Mouse (Mus musculus) yolk sac, embryonic 10.5 days (tissue): ENCODE data around the gene Sdhb.

Experiments used
- DNase-seq: peaks from one replicate; pipeline ENCODE4 v3.0.0-alpha.2; 2017; ENCODE audit warnings: low spot score

Sdhb gene

DNA sequence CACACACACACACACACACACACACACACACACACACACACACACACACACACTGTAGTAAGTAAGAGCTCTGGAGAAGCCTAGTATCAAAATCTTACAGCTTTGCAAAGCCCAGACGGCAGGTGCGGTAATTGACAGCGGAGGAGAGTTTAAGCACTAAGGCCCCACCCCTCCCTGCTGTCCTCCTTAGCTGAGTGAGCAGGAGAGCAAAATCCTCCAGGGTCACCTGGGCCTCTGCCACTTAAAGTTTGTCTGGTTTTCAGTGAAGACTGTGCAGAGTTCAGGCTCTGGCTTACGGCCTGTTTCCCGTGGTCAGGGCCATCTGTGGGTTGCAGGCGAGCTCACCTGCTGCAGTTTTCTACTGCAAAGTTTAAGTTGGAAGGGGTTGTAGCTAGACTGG lies 12.5 kb upstream of the Sdhb start:
- no peak for DNase-seq

DNA sequence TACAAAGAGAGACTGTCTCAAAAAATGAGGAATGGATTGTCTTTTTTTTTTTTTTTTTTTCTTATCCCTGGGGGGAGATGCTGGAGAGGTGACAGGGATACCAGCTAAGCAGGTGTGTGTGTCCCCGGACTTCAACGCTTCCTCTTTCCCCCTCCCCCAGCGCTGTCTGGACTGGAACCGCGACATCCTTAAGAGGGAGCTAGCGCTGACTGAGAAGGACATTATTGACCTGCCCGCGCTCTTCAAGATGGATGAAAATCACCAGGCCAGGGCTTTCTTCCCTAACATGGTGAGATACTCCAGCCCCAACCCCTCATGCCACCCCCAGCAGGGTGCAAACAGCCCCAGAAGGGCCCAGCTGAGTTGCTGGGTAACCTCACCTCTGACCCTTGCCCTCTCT lies 12.0 kb upstream of the Sdhb start:
- DNase-seq: no peak

DNA sequence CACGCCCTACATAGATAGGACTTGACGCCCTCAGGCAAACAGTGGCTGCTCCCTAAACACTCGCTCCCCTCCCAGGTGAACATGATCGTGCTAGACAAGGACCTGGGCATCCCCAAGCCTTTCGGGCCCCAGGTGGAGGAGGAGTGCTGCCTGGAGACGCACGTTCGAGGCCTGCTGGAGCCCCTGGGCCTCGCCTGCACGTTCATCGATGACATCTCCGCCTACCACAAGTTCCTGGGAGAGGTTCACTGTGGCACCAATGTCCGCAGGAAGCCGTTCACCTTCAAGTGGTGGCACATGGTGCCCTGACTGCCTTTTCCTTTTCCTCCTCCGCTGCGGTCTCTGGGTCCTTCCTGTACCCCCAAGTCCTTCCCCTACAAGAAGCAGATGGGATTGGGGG lies 11.4 kb upstream of the Sdhb start:
- DNase-seq: no peak

DNA sequence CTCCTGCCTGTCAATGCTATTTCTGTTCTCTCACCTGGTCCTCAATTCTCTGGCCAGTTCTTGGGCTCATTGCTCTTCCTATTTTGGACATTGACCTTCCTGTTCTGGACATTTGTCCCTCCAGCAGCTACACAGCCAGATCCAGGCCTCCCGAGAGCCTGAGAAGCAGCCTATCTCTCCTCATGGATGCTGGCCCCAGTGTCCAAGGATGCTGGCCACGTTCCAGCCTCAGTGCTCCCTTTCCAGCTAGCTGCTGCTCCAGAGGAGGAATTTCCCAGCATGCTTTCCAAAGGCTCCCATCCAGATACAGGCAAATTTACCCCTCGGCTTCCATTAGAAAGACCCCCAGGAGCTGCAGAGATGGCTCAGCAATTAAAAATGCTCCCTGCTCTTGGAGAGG lies 10.4 kb upstream of the Sdhb start:
- DNase-seq: no peak

DNA sequence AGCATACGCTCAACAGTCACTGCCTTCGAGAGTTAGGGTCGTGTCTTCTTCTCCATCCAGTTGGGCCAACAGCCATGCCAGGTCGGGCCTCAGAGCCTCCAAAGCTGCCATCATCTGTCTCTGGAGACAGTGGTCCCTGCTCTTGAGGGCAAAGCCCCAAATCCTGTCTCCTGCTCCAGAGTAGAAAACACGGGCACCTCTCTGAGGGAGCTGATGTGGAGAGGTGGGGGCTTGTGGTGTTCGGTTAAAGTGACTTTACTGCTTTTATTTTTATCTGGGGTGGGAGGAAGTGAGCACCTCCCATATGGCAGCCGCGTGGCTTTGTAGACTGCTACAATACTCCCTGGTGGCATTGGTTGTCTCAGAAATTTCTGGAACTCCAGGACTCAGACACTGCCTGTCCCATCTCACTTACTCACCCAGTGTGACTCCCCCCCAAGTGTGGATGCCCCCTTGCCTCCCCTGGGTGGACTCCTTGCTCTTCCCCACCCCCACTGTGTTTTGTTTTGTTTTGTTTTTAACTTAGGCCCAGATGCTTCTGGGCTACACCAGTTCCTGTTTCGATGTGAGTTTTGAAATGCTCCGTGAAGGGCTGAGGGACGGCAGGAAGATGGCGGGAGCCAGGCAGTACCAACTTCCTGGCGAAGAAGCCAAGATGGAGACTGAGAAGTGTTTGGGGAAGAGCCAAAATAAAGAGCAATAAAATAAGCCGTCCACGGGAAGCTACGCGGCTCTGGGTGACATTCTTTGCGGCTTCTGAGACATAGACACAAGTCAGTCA lies 9.0 kb upstream of the Sdhb start:
- no peak for DNase-seq

DNA sequence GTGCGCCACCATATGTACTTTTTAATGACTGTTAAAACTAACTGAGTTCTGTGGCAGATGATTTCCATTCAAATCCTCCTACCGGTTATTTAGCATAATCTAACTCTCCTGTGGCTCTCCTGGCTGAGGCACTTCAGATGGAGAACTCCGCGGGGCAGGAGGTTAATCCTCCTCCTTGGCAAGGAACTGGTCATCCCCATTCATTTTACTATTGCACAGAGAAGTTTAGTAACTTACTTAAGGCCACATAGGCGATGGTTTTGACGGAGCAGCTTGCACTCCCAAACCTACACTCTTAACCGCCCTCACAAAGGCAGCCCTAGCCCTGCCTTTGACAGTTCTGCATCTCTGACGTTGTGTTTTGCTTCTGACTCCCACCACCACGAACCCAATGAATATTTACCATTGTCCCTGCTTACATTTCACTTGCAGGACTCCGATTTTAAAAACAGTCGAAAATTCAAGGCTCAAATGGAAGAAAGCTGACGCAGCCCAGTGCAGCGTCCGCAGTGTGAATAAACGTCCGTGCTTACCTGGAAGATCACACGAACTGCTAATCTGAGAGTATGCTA lies 3.8 kb upstream of the Sdhb start:
- DNase-seq: no peak

DNA sequence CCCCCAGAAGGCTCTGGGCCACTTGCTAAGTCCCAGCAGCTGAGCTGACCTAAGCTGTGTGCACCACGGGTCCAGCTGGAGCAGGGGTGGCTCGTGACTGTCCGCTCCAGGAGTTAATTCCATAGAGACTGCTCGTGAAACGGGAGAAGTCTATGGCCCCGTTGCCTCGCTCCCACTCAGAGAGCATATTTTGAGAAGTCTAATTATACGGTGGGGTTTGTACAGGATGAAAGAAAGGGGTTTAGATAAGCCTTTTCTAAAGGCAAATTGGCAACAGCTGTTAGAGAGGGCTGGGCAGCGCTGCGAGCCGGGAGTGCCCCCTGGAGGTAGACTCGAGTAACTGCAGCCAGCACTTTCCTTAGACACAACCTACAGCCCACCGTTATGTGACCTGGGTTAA lies 3.3 kb upstream of the Sdhb start:
- peak; percentile 66 for DNase-seq

DNA sequence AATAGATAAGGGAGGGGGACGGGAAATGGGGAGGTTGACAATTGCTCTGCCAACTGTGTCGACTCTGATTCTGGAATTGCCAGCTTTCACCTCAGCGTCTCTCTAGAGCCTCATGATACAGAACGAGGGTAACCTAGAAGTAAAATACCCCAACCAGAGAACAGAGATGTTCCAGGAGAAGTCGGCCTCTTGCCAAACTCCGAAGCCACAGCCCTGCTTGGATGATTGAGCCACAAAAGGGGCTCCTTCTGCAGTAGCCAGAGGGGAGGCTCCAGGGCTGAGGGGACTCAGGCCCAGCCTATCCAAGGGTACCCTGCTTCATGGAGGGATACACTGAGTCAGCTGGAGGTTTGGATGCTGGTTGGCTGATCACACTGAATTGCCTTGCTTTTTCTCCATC lies 2.7 kb upstream of the Sdhb start:
- no peak for DNase-seq

DNA sequence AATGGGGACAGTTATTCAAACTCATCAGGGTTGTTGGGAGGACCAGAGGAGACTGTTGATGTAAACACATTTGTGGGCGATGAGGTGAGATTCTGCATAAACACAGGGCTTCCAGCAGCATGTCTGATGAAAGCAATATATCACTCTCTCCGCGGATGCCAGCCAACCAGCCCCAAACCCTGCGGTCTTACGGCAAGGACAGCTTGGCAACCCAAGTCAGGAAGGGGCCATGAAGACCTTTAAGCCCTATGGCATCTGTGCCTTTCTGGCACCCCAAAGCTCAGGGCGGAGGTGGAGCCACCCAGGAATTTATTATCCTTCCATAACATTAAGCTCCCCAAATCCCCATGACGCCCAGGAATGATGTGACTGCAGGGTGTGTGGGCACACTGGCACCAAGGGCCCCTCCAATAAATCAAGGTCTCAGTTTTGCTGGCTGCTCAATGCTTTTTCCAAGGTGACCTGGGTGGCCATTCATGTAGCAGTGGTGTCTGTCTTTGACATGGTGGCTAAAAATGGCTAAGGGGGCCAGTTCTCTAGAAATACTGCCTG lies 1.8 kb upstream of the Sdhb start:
- no peak for DNase-seq

DNA sequence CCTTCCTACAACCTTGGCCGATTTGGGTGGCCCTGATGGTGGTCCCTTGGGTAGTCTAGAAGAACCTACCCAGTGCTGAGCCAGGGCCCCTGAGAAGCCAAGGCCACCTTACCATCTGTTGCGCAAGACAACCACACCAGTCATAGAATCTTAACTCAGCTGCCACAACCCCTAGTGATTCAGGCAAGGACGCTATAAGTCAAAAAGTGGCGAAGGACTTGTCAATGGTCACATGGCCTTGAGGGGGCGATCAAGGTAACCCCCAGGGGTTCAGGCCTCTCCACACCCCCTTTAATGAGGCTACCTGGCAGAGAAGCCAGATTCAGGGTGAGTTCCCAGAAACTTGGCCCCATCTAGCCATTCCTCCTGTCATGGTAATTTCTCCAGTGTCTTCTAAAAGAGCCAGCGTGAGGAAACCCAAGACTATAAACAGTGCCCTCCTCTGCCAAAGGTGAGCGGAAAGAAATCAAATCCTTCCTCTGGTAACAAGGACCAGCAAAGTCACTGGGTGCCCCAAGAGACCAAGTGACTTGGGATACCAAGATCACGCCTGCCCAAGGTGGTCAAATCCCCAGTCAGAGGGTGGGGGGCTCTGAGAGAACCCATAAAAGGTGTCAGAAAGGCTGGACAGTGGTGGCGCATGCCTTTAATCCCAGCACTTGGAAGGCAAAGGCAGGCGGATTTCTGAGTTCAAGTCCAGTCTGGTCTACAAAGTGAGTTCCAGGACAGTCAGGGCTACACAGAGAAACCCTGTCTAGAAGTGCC lies 1.1 kb upstream of the Sdhb start:
- DNase-seq: no peak

DNA sequence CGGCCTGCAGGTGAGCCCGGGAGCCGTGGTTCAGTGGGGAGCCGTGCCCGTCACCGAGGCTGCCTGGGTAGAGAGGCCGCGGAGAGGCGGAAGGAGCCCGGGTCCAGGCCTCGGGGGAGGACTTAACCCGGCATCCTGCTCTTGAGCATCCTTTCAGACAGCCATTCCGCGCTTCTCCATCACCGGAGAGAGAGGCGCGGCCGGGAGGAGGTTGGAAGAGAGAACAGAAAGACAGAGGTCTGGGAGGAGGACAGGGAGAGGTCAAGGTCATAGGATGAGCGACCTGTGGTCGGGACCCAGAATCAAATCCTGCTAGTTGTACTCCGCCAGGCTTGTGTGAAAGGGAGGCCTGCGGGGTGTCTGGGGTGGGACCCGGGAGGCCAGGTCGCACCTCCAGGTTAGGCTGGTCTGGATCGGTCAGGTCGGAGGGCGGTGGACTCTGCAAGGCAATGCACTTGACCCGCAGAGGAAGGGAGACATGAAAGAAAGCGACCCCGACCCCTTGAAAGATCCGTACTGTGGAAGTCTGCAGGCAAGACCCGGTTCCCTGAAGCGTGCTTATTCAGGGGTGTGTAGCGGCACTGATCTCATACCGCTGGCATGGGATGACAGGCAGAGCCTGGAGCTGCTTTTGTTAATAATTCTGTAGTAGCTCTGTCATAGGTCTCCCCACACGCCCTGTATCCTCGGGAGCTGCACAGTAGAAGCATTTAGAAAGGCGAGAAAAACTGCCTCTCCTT lies 634 bp downstream of the Sdhb start:
- DNase-seq: no peak

DNA sequence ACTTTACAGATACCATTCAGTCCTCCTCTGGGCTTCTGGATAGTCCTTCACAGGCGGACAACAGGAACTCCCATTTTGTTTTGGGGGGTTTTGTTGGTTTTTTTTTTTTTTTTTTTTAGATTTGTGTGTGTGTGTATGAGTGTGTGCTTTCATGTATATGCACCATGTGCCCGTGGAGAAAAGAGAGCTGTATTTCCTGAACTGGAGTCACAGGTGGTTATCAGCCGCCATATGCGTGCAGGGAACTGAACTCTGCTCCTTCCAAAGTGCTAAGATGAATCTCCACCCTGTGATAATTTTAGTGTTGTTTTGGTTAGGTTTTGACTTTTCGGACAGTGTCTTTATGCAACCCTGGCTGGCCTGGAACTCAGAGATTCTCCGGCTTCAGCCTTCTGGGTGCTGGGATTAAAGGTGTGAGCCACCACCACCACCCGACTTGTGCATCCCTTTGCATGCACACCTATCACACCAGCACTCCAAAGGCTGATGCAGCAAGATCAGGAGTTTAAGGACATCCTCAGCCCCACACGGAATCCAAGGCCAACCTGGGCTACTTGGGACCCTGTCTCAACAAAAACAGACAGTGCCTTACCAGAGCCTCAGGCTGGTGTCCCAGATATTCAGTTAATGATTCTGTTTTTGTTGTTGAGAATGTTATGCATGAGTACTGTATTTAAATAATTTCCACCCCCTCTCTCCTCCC lies 1.4 kb downstream of the Sdhb start:
- DNase-seq: no peak

DNA sequence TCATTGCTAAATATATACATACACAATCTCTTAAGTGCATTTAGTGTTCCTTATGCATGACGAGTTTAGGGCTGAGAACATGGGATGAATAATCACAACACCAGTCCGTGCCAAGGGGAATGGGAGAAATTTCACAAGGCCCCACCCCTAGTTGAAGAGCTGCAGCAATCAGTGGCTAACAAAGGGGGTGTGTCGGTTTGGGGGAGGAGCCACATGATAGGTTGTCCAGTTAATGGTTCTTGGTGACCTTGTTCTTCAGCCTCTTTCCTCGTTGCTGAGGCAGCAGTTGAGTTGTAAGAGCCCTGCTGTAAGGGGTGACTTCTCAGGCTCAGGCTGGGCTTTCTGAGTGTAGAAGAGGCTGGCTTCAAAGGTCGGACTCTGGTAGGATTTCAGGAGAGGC lies 1.9 kb downstream of the Sdhb start:
- peak; percentile 75 for DNase-seq

DNA sequence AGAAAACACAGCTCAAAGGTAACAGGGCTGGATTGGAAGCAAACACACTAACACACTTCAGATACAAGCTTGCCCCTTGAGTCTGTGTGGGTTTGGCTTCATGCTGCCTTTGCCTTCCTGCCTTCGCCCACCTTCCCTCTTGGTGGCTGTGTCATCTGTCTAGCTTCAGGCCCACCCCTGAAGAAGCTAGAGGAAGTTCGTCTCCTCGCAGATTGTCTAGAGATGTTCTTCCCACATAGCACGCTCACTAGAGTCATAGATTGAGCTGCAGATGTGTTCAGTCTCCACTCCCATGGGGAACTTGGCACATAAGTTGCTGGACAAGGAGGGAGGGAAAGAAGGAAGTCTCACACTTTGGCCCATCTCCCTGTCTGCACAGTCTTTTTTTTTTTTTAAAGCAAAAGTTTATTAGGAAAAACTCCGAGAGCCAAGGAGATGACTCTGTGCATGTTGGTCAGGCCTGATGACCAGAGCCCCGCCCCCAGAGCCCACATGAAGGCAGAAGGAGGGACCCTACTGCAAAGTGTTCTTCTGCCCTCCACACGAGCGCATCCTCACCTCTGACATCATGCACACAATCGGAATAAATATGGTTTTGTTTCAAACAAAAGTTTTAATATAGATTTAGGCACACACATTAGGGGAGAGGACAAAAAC lies 3.1 kb downstream of the Sdhb start:
- no peak for DNase-seq

DNA sequence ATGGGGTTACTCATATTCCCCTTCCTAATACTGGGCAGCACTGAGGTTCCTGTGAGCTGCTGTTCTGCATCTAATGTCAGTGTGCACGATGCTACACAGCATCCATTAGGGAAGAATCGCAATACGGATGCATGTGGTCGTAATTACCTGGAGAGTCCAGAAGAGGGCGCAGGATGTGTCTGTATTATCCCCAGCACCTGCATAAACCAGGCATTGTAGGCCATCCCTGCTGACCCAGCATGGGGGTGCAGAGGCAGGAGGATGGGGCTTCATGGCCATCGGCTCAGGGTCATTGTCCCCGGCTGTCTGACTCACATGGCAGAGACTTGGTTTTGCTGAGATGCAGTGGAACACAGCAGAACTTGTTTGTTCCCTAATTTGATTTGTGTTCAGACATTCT lies 3.6 kb downstream of the Sdhb start:
- DNase-seq: peak; percentile 42

DNA sequence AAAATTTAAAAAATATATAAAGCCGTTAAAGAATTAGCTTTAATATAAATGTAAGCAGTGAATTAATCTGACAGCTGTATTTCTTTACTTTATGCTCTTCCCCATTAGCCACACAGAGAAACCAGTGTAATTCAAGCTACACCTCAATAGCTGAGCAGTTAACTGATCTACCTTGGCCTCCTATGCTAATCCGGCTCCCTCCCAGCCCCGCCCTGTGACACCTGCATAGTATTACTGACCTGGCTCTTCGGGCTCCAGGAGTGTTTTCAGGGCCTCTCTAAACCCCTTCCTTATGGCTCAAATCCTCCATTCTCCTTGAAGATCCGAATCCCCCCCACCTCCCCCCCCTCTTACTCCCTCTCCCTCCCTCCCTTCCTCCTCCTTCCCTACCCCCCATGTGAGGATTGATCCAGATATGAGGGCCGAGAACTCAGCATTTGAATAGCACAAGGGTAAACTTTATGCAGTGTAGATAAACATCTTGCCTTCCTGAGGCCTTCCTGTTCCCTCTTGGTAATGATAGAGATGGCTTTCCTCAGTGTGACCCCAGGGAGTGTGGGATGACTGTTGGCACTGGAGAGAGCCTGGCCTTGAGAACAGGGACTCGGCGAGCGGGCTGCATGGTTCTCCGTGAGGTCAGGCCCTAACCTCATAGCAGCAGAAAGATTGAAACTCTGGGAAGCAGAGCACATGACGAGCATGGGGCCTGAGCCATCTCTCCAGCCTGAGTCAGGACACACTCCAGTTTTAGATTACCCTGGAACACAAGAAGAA lies 6.6 kb downstream of the Sdhb start:
- no peak for DNase-seq

DNA sequence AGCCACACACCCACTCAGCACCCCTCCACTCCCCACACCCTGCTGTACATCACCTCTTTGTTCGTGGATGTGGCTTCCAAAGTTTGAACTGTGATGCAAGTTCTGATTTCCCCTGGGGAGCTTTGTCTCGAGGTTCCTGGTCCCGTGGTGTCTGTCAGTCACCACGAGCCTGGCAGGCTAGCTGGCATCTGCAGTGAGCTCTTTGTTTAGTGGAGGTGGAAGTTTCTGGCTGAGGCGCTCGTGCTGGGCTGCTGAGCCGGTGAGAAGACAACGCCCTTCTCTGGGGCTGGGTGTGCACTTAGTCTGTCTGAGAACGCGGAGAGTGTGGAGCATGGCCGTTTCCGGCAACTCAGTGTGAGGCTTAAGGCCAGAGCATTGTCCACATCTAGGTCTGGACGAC lies 10.7 kb downstream of the Sdhb start:
- no peak for DNase-seq

DNA sequence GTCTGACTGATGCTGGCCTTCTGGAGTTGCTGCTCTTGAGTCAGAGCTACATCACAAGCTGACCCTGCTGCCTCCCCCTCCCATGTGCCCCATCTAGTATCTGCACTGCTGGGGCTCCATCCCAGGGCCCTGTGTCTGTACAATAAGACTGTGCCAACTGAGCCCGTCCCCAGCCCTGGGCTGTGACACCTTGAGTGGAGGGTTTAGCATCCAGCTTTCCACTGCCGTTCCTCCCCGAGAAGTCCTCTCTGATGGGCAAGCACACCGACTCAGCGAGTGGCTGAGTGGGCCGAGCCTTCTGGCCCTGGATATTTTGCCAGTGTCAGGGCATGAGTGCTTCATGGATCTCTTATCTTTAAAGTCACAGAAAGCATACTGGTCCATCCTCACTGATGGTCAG lies 13.4 kb downstream of the Sdhb start:
- DNase-seq: no peak

DNA sequence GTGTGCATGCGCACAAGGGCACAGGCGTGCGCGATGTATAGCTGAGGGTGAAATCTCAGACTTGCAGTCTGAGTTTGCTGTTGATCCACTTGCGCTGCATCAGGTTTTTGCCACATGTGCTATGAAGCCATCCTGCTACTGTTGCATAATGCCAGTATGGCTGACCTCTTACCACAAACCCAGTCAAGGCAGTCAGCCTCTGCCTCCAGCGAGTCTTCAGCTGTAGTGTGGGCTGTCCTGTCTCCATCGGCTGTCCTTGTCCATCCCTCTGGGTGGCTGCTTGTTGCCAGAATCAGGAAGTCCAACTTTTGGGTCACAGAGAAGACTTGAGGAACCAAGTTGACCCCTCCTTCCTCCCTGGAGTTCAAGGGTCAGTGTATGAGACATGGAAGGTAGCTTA lies 14.4 kb downstream of the Sdhb start:
- no peak for DNase-seq

DNA sequence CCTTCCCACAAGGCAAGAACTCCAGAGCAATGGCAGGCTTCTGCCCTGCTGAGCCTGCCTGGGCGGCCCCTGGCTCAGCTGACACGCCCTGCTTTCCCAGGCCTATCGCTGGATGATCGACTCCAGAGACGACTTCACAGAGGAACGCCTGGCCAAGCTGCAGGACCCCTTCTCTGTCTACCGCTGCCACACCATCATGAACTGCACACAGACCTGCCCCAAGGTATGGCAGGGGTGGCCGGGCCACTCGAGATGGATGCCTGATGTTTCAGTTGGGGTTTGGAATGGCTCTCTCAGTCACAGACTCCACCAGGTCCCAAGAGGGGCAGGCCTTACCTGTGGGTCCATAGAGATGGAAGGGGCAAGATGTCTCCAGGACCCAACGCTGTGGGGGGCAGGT lies 16.3 kb downstream of the Sdhb start:
- DNase-seq: no peak
